Mouse (Mus musculus): ENCODE results near the gene Atp5k. TPM values are rescaled to one million over a fixed set of nuclear protein-coding genes. Genes with fewer than 3 reads are reported as not detected.

The Atp5k gene
- polyA plus RNA-seq, 1 experiment from 2014 or later: 426 TPM

GRCm38 (mm10) chr5:108414711-108415110 lies 19.5 kb downstream of the Atp5k start:
- Histone ChIP-seq H3K27ac (no peak overlapping the region), H3K36me3 (no peaks in the 10 kb centered on the region), H3K4me3 (replicated peaks) (no peak overlapping the region), H3K9ac (no peak overlapping the region), H3K4me2 (no peak overlapping the region), H3K4me1 (no peaks in the 10 kb centered on the region), H3K9me3 (no peaks in the 10 kb centered on the region), H3K27me3 (replicated peaks) (no peaks in the 10 kb centered on the region)
- no peak for ATAC-seq (ENCODE audit: insufficient read depth, low FRiP score, low read depth)
- WGBS: 69% methylated on average over 2 of the region's 2 CpGs

GRCm38 (mm10) chr5:108406977-108407376 lies 27.3 kb downstream of the Atp5k start:
- Histone ChIP-seq H3K9ac (no peak overlapping the region), H3K4me1 (no peaks in the 10 kb centered on the region), H3K4me3 (replicated peaks) (no peak overlapping the region), H3K9me3 (no peaks in the 10 kb centered on the region), H3K4me2 (no peak overlapping the region), H3K36me3 (no peaks in the 10 kb centered on the region), H3K27ac (no peak overlapping the region), H3K27me3 (replicated peaks) (no peaks in the 10 kb centered on the region)
- no peak for ATAC-seq (ENCODE audit: insufficient read depth, low FRiP score, low read depth)
- 72% methylated on average over 2 of the region's 2 CpGs for WGBS

- H3K36me3 ChIP-seq: no peaks in the 10 kb centered on the region
- 64% methylated on average over 1 of the region's 1 CpGs for WGBS
- no peak for ATAC-seq (ENCODE audit: insufficient read depth, low FRiP score, low read depth)
- no peaks in the 10 kb centered on the region for H3K4me1 ChIP-seq
- H3K27me3 ChIP-seq (replicated peaks): no peaks in the 10 kb centered on the region
- H3K4me3 ChIP-seq (replicated peaks): no peak overlapping the region
- no peaks in the 10 kb centered on the region for H3K9me3 ChIP-seq
- H3K9ac ChIP-seq: no peak overlapping the region
- no peak overlapping the region for H3K27ac ChIP-seq
- H3K4me2 ChIP-seq: no peak overlapping the region
These were observed 28.8 kb downstream of the Atp5k start for GRCm38 (mm10) chr5:108405460-108405859.

GRCm38 (mm10) chr5:108403453-108403852 lies 30.8 kb downstream of the Atp5k start:
- Histone ChIP-seq H3K9ac (no peak overlapping the region), H3K9me3 (no peaks in the 10 kb centered on the region), H3K27me3 (replicated peaks) (no peaks in the 10 kb centered on the region), H3K4me1 (no peaks in the 10 kb centered on the region), H3K27ac (no peak overlapping the region), H3K36me3 (no peaks in the 10 kb centered on the region), H3K4me3 (replicated peaks) (no peak overlapping the region), H3K4me2 (no peak overlapping the region)
- no peak for ATAC-seq (ENCODE audit: insufficient read depth, low FRiP score, low read depth)
- WGBS: 69% methylated on average over 4 of the region's 4 CpGs

GRCm38 (mm10) chr5:108389744-108390143 lies 44.5 kb downstream of the Atp5k start:
- no peak overlapping the region for H3K4me3 ChIP-seq (replicated peaks)
- no peaks in the 10 kb centered on the region for H3K36me3 ChIP-seq
- WGBS: 81% methylated on average over 3 of the region's 3 CpGs
- no peak for ATAC-seq (ENCODE audit: insufficient read depth, low FRiP score, low read depth)
- no peaks in the 10 kb centered on the region for H3K27me3 ChIP-seq (replicated peaks)
- H3K9me3 ChIP-seq: no peaks in the 10 kb centered on the region
- H3K4me1 ChIP-seq: no peaks in the 10 kb centered on the region
- H3K4me2 ChIP-seq: no peak overlapping the region
- no peak overlapping the region for H3K9ac ChIP-seq
- no peak overlapping the region for H3K27ac ChIP-seq

GRCm38 (mm10) chr5:108388201-108388600 lies 46.0 kb downstream of the Atp5k start, which contains the start of gene Pde6b:
Gene Pde6b (plus strand): TSS chr5:108388391.
- WGBS: 70% methylated on average over 7 of the region's 7 CpGs
- Histone ChIP-seq H3K27ac (no peak within 1 kb of the TSS), H3K4me2 (no peak within 1 kb of the TSS), H3K4me3 (replicated peaks) (no peak within 1 kb of the TSS), H3K9ac (no peak within 1 kb of the TSS), H3K27me3 (replicated peaks) (no peaks in the 10 kb centered on the region), H3K9me3 (no peaks in the 10 kb centered on the region), H3K36me3 (no peaks in the 10 kb centered on the region), H3K4me1 (no peaks in the 10 kb centered on the region)
- no peak for ATAC-seq (ENCODE audit: insufficient read depth, low FRiP score, low read depth)

- no peak overlapping the region for H3K4me3 ChIP-seq (replicated peaks)
- H3K27ac ChIP-seq: no peak overlapping the region
- no peaks in the 10 kb centered on the region for H3K9me3 ChIP-seq
- 65% methylated on average over 4 of the region's 4 CpGs for WGBS
- no peaks in the 10 kb centered on the region for H3K27me3 ChIP-seq (replicated peaks)
- no peak for ATAC-seq (ENCODE audit: insufficient read depth, low FRiP score, low read depth)
- H3K4me1 ChIP-seq: no peaks in the 10 kb centered on the region
- H3K36me3 ChIP-seq: no peaks in the 10 kb centered on the region
- H3K4me2 ChIP-seq: no peak overlapping the region
- no peak overlapping the region for H3K9ac ChIP-seq
These were observed 47.8 kb downstream of the Atp5k start for GRCm38 (mm10) chr5:108386449-108386848.

GRCm38 (mm10) chr5:108385632-108386031 lies 48.6 kb downstream of the Atp5k start:
- no peak overlapping the region for H3K4me3 ChIP-seq (replicated peaks)
- no peak for ATAC-seq (ENCODE audit: insufficient read depth, low FRiP score, low read depth)
- no peaks in the 10 kb centered on the region for H3K4me1 ChIP-seq
- no peak overlapping the region for H3K4me2 ChIP-seq
- H3K9me3 ChIP-seq: no peaks in the 10 kb centered on the region
- WGBS: 80% methylated on average over 2 of the region's 2 CpGs
- H3K36me3 ChIP-seq: no peaks in the 10 kb centered on the region
- H3K9ac ChIP-seq: no peak overlapping the region
- no peaks in the 10 kb centered on the region for H3K27me3 ChIP-seq (replicated peaks)
- H3K27ac ChIP-seq: no peak overlapping the region

Other genes starting within 250 kb of the Atp5k start
- gene Dr1, start 165.6 kb downstream of the Atp5k start, polyA plus RNA-seq (2015; fragmentation: Nextera tagmentation; extraction: Ambion mirVana): 39.7 and 41.1 TPM in 2 replicates
- 6.5 and 6.7 TPM in 2 replicates for gene Pigg, start 121.8 kb downstream of the Atp5k start, polyA plus RNA-seq (2015; fragmentation: Nextera tagmentation; extraction: Ambion mirVana)
- gene Gm42517, start 66.5 kb downstream of the Atp5k start, polyA plus RNA-seq (2015; fragmentation: Nextera tagmentation; extraction: Ambion mirVana): 0.06 and 0.09 TPM in 2 replicates
- 0.18 and 0.39 TPM in 2 replicates for gene Pde6b, start 46.1 kb downstream of the Atp5k start, polyA plus RNA-seq (2015; fragmentation: Nextera tagmentation; extraction: Ambion mirVana)
- 0.52 and 0.69 TPM in 2 replicates for gene Mfsd7a, start 14.4 kb upstream of the Atp5k start, polyA plus RNA-seq (2015; fragmentation: Nextera tagmentation; extraction: Ambion mirVana)
- 17.7 and 19.1 TPM in 2 replicates for gene Pcgf3, start 26.8 kb upstream of the Atp5k start, polyA plus RNA-seq (2015; fragmentation: Nextera tagmentation; extraction: Ambion mirVana)
- 2.6 and 3.0 TPM in 2 replicates for gene Cplx1, start 115.6 kb upstream of the Atp5k start, polyA plus RNA-seq (2015; fragmentation: Nextera tagmentation; extraction: Ambion mirVana)
- gene Gak, start 195.3 kb upstream of the Atp5k start, polyA plus RNA-seq (2015; fragmentation: Nextera tagmentation; extraction: Ambion mirVana): 48.8 and 59.5 TPM in 2 replicates
- 23.9 and 26.5 TPM in 2 replicates for gene Tmem175, start 195.3 kb upstream of the Atp5k start, polyA plus RNA-seq (2015; fragmentation: Nextera tagmentation; extraction: Ambion mirVana)
- gene Idua, start 225.9 kb upstream of the Atp5k start, polyA plus RNA-seq (2015; fragmentation: Nextera tagmentation; extraction: Ambion mirVana): 13.4 and 13.9 TPM in 2 replicates
- 10.6 and 11.0 TPM in 2 replicates for gene Dgkq, start 235.2 kb upstream of the Atp5k start, polyA plus RNA-seq (2015; fragmentation: Nextera tagmentation; extraction: Ambion mirVana)
- 2.3 and 2.6 TPM in 2 replicates for gene Slc26a1, start 241.1 kb upstream of the Atp5k start, polyA plus RNA-seq (2015; fragmentation: Nextera tagmentation; extraction: Ambion mirVana)